Mouse (Mus musculus) B cell, adult 62 days (primary cell): Measurements from ENCODE around the gene Ubap2l. TPM values are rescaled to one million over a fixed set of nuclear protein-coding genes. Genes with fewer than 3 reads are reported as not detected.

Experiments
- total RNA-seq: library from RNA; stranded (reverse); gene quantifications from 4 replicates; pipeline ENCODE4 v1.2.4, GENCODE M21; 2023

Ubap2l gene
- total RNA-seq: 331 to 385 TPM (median 358 TPM) in 4 replicates

DNA sequence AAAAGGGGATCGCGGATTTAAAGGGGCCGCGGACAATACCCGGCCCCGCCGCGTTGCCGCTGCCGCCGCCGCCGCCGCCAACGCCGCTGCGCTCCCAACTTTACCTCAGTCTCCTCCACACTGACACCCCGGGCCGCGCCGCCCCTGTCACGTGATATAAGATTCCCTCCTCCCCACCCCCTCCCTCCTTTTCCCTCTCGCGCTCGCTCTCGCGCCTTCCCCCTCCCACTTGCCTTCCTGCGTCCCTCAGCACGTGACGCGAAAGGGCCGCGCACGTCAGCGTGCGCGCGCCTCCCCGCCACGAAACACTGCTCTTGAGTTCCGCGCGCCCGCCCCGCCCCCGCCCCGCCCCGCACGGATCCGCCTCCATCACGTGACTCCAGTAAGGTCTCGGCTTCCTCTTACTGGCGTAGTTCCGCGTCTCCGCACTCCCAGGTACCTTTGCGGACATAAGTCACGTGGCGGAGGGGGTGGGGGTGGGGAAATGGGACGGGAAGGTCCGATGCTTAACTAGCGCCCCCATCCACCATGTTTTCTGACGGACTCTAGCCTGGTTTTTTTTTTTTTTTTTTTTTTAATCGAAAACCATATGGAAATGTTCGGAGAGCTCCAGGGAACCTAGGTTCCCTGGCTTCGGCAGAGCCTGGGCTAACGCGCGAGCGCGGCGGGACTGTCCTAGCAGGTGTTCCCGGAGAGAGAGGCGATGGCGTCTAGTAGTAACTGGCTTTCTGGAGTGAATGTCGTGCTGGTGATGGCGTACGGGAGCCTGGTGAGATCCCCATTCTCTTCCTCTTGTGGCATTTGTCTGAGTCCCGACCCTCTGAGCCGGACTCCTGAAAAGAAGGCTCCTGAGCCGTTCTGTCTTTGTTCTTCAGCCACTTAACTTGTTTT, at the start of gene Ubap2l:
Ubap2l (minus strand) TSS at position 278 of the 891 bp plus-strand sequence.

DNA sequence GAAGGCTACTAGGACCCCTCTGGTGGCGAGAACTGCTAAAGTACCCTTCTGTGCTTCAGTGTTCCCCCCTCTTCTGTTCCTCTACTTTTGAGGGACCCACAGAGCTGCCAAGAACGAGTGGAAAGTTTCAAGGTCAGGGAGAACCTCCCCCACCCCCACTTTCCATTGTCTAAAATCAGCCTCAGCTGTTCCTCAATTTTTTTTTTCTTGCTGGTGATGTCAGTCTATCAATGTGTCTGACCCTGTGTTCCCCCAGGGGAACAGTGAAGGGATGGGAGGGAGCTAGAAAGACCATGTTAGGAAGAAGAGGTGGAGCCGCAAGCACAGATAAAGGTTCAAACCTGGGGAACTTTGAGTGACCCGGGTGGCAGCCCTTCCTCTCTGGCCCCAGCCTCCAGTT, 19.9 kb upstream of the Ubap2l start, which contains the start of gene Tpm3:
Tpm3 (plus strand) TSS at position 356 of the 400 bp plus-strand sequence.

DNA sequence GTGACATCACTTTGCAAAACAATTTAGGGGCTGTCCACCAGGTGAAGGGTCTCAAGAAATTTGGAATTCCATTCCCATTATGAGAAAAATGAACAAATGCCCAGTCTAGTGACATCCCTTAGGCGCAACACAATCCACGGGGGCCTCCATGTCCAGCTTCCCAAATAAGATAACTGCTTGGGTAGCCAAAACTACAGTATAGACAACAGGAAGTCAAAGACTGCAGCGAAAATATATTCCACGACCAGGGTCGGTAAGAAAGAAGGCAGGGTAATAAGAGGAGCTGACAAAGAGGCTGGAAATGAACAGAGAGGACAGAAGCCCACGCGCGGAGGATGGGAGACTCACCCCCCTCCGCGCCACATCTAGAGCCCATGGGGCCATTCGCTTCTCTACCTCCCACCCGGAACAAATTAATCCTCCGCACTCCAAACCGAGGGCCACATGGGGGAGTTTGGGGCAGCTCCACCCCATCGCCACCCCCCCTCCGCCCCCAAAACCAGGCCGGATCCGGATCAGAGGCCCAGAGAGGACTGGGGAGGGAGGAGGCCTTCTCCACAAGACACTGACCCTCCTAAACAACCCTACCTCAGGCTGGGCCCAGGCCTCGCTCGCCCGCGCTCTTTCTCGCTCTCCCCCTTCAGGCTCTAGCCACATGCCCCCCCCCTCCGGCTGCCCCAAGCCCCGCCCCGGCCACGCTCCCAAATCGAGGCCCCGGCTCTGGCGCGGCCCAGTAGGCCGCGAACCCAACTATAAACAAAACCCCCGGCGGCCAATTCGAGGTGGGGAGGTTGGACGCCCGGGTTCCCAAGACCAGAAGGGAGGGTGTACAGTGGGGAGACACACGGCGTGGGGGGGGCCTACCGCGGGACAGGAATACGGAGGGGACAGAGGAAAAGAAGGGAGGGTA, 732 bp downstream of the Ubap2l start, which contains the start of gene 4933434E20Rik:
4933434E20Rik (plus strand) TSS at position 196 of the 910 bp plus-strand sequence.

DNA sequence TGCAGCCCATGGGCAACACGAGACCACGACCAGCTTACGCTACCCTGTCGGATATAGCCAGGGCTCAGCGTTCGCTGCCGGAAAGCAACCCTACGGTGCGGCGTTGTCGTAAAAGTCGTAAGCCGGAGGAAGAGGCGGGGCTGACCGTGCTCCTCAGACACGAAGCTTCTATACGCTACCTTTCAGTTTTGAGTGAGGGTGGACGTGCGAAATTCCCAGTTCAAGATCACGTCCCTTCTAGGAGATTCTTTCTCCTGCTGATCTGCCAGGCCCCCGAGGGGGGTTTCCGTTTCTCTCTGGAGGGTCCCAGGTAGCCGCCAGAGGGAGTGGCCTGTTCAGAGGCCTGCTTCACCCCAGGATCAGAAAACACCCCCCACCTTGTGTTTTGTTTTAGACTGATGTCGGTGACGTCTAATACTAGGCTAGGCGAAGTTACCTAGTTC, 53.8 kb downstream of the Ubap2l start, which contains the start of gene Hax1:
Hax1 (minus strand) TSS at position 169 of the 443 bp plus-strand sequence.

DNA sequence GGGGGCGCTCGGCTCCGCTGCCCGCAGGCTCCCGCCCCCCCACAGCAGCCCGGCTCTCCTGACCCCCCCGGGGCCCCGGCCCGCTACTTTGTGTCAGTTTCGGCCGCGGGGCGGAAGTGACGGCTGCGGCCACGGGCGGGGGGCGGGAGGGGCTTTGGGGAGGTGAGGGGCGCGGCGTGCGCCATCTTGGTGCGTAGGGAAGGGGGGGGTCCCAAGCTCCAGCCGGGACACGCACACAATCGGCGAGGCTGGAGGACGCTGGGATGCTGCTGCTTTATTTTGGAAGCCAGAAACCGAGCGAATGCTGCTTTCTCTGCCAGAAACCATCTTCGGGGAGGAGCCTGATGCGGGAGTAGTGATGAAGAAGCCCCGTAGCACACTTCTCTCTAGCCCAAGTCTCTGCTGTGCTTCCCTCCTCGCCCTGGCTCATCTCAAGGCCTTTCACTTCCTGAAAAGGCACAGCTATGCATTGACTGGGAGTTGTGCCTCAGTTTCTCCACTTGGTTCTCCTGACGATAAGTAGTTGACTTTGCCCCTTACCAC, 89.1 kb downstream of the Ubap2l start, which contains the start of gene Atp8b2:
Atp8b2 (minus strand) TSS at position 288 of the 543 bp plus-strand sequence.

Other genes with a start within 250 kb of the Ubap2l start
- gene She, start 221.3 kb downstream of the Ubap2l start, total RNA-seq: 0.12 TPM in 1 of 4 replicates, not detected in the others
- 18.7 to 20.3 TPM (median 19.4 TPM) in 4 replicates for gene Il6ra, start 139.4 kb downstream of the Ubap2l start, total RNA-seq
- gene Atp8b2, start 89.1 kb downstream of the Ubap2l start, total RNA-seq: 60.1 to 77.6 TPM (median 63.2 TPM) in 4 replicates
- gene Hax1, start 53.8 kb downstream of the Ubap2l start, total RNA-seq: 62.2 to 73.9 TPM (median 67.9 TPM) in 4 replicates
- gene 4933434E20Rik, start 992 bp downstream of the Ubap2l start, total RNA-seq: 107 to 116 TPM (median 114 TPM) in 4 replicates
- 545 to 588 TPM (median 552 TPM) in 4 replicates for gene Tpm3, start 20.0 kb upstream of the Ubap2l start, total RNA-seq
- 1.7 to 2.5 TPM (median 1.9 TPM) in 4 replicates for gene Nup210l, start 51.5 kb upstream of the Ubap2l start, total RNA-seq
- 9,520 to 10,422 TPM (median 10,240 TPM) in 4 replicates for gene Rps27, start 161.0 kb upstream of the Ubap2l start, total RNA-seq
- 0.72 to 0.92 TPM in 2 of 4 replicates, not detected in the others for gene Rab13, start 161.1 kb upstream of the Ubap2l start, total RNA-seq
- gene Jtb, start 179.0 kb upstream of the Ubap2l start, total RNA-seq: 83.4 to 92.8 TPM (median 90.6 TPM) in 4 replicates
- not detected in 4 replicates for gene Creb3l4, start 190.9 kb upstream of the Ubap2l start, total RNA-seq
- 25.9 to 33.1 TPM (median 28.9 TPM) in 4 replicates for gene Slc39a1, start 195.5 kb upstream of the Ubap2l start, total RNA-seq
- 187 to 216 TPM (median 200 TPM) in 4 replicates for gene Crtc2, start 201.5 kb upstream of the Ubap2l start, total RNA-seq
- gene Dennd4b, start 212.6 kb upstream of the Ubap2l start, total RNA-seq: 174 to 184 TPM (median 178 TPM) in 4 replicates
- 124 to 137 TPM (median 130 TPM) in 4 replicates for gene Gatad2b, start 240.6 kb upstream of the Ubap2l start, total RNA-seq